Comparison of ENCODE assay signal across 21 mouse cellular contexts in genomic region chr8:34605031-34605430, GRCm38 (mm10).
"Had no signal": no experiment of that assay in that cellular context is flagged by ENCODE, and none has a peak within 500 bp of the region (broad histone marks: within the 10 kb centered on the region; RNA-seq: fewer than 3 reads in every experiment).

No protein-coding gene starts in this region.

- H3K9ac ChIP-seq: kidney, embryonic 15.5 days; limb, embryonic 12.5 days; limb, embryonic 15.5 days; liver, embryonic 14.5 days; liver, postnatal 0 days; midbrain, embryonic 12.5 days; midbrain, embryonic 15.5 days; neural tube, embryonic 12.5 days; neural tube, embryonic 15.5 days had no signal

- H3K36me3 ChIP-seq: kidney, embryonic 15.5 days; limb, embryonic 12.5 days; limb, embryonic 15.5 days; midbrain, embryonic 12.5 days; midbrain, embryonic 15.5 days; neural tube, embryonic 12.5 days; neural tube, embryonic 15.5 days had no signal

- DNase-seq: kidney, adult 2 months; kidney, postnatal 10 days; kidney, postnatal 36 days; left cerebral cortex, postnatal 4 days; liver, postnatal 0 days; lung, postnatal 14 days; lung, postnatal 4 days; right cerebral cortex, adult 18-20 months; right cerebral cortex, postnatal 14 days; right cerebral cortex, postnatal 4 days had no signal

- H3K9me3 ChIP-seq: kidney, embryonic 15.5 days; limb, embryonic 12.5 days; limb, embryonic 15.5 days; midbrain, embryonic 12.5 days; midbrain, embryonic 15.5 days; neural tube, embryonic 12.5 days; neural tube, embryonic 15.5 days had no signal

- H3K4me1 ChIP-seq: kidney, embryonic 15.5 days; limb, embryonic 12.5 days; limb, embryonic 15.5 days; midbrain, embryonic 15.5 days; neural tube, embryonic 12.5 days; neural tube, embryonic 15.5 days had no signal

- H3K4me2 ChIP-seq: kidney, embryonic 15.5 days; limb, embryonic 12.5 days; limb, embryonic 15.5 days; liver, embryonic 11.5 days; midbrain, embryonic 12.5 days; midbrain, embryonic 15.5 days; neural tube, embryonic 12.5 days; neural tube, embryonic 15.5 days had no signal

- H3K27me3 ChIP-seq: kidney, embryonic 15.5 days; limb, embryonic 12.5 days; limb, embryonic 15.5 days; midbrain, embryonic 12.5 days; midbrain, embryonic 15.5 days; neural tube, embryonic 12.5 days; neural tube, embryonic 15.5 days had no signal

- ATAC-seq: intestine, postnatal 0 days; liver, postnatal 0 days; midbrain, embryonic 15.5 days had no signal

- H3K27ac ChIP-seq: kidney, embryonic 15.5 days; limb, embryonic 12.5 days; limb, embryonic 15.5 days; liver, embryonic 14.5 days; midbrain, embryonic 12.5 days; midbrain, embryonic 15.5 days; neural tube, embryonic 12.5 days; neural tube, embryonic 15.5 days; stomach, postnatal 0 days had no signal

- H3K4me3 ChIP-seq: kidney, embryonic 15.5 days; limb, embryonic 12.5 days; limb, embryonic 15.5 days; midbrain, embryonic 12.5 days; midbrain, embryonic 15.5 days; neural tube, embryonic 12.5 days; neural tube, embryonic 15.5 days had no signal
